Mouse (Mus musculus): Measurements from ENCODE around the gene Qtrt1. TPM values are rescaled to one million over a fixed set of nuclear protein-coding genes. Genes with fewer than 3 reads are reported as not detected.

Gene Qtrt1
- polyA plus RNA-seq, 1 experiment, result 20.7 TPM

DNA sequence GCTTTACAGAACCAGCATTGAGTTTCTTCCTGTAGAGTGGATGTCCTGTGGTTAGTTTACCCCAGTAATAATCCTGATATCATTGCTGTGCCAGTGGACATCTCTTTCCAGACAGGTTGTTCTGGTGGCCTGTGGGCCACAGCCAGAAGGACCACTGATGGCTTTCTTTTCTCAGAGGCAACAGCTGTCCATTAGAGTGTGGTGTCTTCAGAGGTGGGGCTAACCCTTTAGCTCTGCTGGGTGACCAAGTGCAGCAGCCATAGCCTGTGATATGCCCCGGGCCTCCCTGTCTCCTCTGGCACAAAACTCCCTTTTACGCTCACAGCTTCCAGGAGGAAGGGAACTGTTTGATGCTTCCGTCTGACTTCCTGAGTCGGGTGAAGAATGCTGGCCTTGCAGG is 32.9 kb downstream of the Qtrt1 start:
- H3K4me3 ChIP-seq (replicated peaks), result no peak overlapping the region
- H3K9me3 ChIP-seq, result no peaks in the 10 kb centered on the region
- no peaks in the 10 kb centered on the region for H3K27me3 ChIP-seq (replicated peaks)
- no peak for TF ChIP-seq FLI1 (IDR thresholded peaks at IDR 0.05; ENCODE audit: low read length)
- TF ChIP-seq GATA1 (IDR thresholded peaks at IDR 0.05; ENCODE audit: borderline replicate concordance, low read length), result no peak
- H3K4me1 ChIP-seq, result peaks cover 90% of the 10 kb centered on the region
- H3K36me3 ChIP-seq (replicated peaks; ENCODE audit: low read length), result peaks cover 96% of the 10 kb centered on the region

GRCm38 (mm10) chr9:21445081-21445744 is 33.6 kb downstream of the Qtrt1 start:
- peaks cover 97% of the 10 kb centered on the region for H3K36me3 ChIP-seq (replicated peaks; ENCODE audit: low read length)
- H3K27me3 ChIP-seq (replicated peaks), result no peaks in the 10 kb centered on the region
- H3K9me3 ChIP-seq, result no peaks in the 10 kb centered on the region
- no peak overlapping the region for H3K4me3 ChIP-seq (replicated peaks)
- peaks cover 90% of the 10 kb centered on the region for H3K4me1 ChIP-seq
- TF ChIP-seq FLI1 (IDR thresholded peaks at IDR 0.05; ENCODE audit: low read length), result no peak
- TF ChIP-seq GATA1 (IDR thresholded peaks at IDR 0.05; ENCODE audit: borderline replicate concordance, low read length), result no peak

- H3K27me3 ChIP-seq (replicated peaks), result no peaks in the 10 kb centered on the region
- H3K36me3 ChIP-seq (replicated peaks; ENCODE audit: low read length), result peaks cover 86% of the 10 kb centered on the region
- no peaks in the 10 kb centered on the region for H3K9me3 ChIP-seq
- H3K4me3 ChIP-seq (replicated peaks), result peak overlapping the region; percentile 51
- no peak for TF ChIP-seq FLI1 (IDR thresholded peaks at IDR 0.05; ENCODE audit: low read length)
- TF ChIP-seq GATA1 (IDR thresholded peaks at IDR 0.05; ENCODE audit: borderline replicate concordance, low read length), result no peak
- peaks cover 92% of the 10 kb centered on the region for H3K4me1 ChIP-seq
These were observed 36.1 kb downstream of the Qtrt1 start for GRCm38 (mm10) chr9:21447778-21448177.

- Histone ChIP-seq H3K4me3 (replicated peaks) (peak overlapping the region; percentile 60), H3K9me3 (no peaks in the 10 kb centered on the region), H3K27me3 (replicated peaks) (no peaks in the 10 kb centered on the region), H3K36me3 (replicated peaks; ENCODE audit: low read length) (peaks cover 78% of the 10 kb centered on the region), H3K4me1 (peaks cover 96% of the 10 kb centered on the region)
- TF ChIP-seq GATA1 (IDR thresholded peaks at IDR 0.05; ENCODE audit: borderline replicate concordance, low read length) (no peak), FLI1 (IDR thresholded peaks at IDR 0.05; ENCODE audit: low read length) (no peak)
These were observed 38.1 kb downstream of the Qtrt1 start for GRCm38 (mm10) chr9:21449710-21450109.

- Histone ChIP-seq H3K9me3 (no peaks in the 10 kb centered on the region), H3K36me3 (replicated peaks; ENCODE audit: low read length) (peaks cover 78% of the 10 kb centered on the region), H3K4me1 (peaks cover 100% of the 10 kb centered on the region), H3K27me3 (replicated peaks) (no peaks in the 10 kb centered on the region), H3K4me3 (replicated peaks) (no peak overlapping the region)
- TF ChIP-seq GATA1 (IDR thresholded peaks at IDR 0.05; ENCODE audit: borderline replicate concordance, low read length) (no peak), FLI1 (IDR thresholded peaks at IDR 0.05; ENCODE audit: low read length) (no peak)
These were observed 38.6 kb downstream of the Qtrt1 start for GRCm38 (mm10) chr9:21450270-21450669.

DNA sequence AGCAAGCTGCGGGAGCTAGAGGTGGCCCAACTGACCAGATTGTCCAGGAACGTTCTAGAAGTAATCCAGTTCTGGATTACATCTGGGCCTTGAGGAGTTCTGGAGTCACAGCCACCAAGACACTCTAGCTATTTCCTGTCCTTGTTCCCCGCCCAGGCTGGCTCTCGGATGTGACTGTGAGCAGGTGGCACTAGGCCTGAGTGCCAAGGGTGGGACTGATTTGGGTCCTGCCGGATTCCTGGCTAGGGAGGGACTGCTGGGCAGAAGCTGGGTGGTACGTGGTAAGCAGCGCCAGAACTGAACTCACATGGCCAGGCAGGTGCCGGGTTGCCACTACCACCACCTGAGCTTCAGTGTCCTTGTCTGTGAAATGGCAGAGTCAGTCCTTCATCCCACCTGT is 39.8 kb downstream of the Qtrt1 start:
- H3K36me3 ChIP-seq (replicated peaks; ENCODE audit: low read length), result peaks cover 76% of the 10 kb centered on the region
- H3K4me1 ChIP-seq, result peaks cover 100% of the 10 kb centered on the region
- H3K9me3 ChIP-seq, result no peaks in the 10 kb centered on the region
- no peaks in the 10 kb centered on the region for H3K27me3 ChIP-seq (replicated peaks)
- TF ChIP-seq FLI1 (IDR thresholded peaks at IDR 0.05; ENCODE audit: low read length), result no peak
- peak overlapping the region; percentile 85 for H3K4me3 ChIP-seq (replicated peaks)

DNA sequence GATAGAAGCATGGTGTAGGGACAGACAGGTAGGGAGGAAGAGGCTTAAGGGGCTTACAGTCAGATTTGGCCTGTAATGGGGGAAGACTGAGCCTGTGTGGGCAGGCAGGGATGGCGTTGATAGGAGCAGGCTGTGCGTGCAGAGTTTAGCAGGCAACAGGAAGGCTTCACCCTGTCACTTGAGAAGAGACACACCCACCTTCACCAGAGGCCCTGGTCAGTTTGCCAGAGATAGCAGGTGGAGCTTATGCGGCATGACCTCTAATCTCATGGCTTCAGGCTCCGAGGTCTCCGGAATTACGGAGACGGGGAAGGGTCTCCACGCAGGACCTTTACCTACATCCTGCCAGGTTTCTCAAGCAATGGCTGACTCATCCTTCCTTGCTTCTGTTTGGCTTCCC is 40.2 kb downstream of the Qtrt1 start:
- peaks cover 71% of the 10 kb centered on the region for H3K36me3 ChIP-seq (replicated peaks; ENCODE audit: low read length)
- H3K4me3 ChIP-seq (replicated peaks), result peak overlapping the region; percentile 85
- TF ChIP-seq GATA1 (IDR thresholded peaks at IDR 0.05; ENCODE audit: borderline replicate concordance, low read length) (no peak), FLI1 (IDR thresholded peaks at IDR 0.05; ENCODE audit: low read length) (no peak)
- H3K4me1 ChIP-seq, result peaks cover 100% of the 10 kb centered on the region
- no peaks in the 10 kb centered on the region for H3K27me3 ChIP-seq (replicated peaks)
- H3K9me3 ChIP-seq, result no peaks in the 10 kb centered on the region

DNA sequence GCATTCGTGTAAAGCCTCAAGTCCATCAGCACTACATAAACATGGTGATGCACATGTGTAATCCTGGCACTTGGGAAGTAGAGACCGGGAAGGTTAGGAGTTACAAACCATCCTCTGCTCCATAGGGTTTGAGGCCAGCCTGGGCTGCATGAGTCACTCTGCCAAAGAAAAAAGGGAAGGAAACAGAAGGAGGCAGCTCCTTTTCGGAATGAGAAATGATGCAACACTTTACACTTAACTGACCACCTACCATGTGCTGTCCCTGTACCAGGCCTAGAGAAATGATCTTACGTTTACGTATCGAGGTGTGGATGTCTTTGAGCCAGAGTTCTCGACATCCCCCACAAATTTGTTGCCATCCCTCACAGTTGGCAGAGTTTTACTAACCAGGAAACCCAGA is 41.4 kb downstream of the Qtrt1 start:
- peak overlapping the region; percentile 67 for H3K4me3 ChIP-seq (replicated peaks)
- H3K4me1 ChIP-seq, result peaks cover 100% of the 10 kb centered on the region
- TF ChIP-seq FLI1 (IDR thresholded peaks at IDR 0.05; ENCODE audit: low read length) (no peak), GATA1 (IDR thresholded peaks at IDR 0.05; ENCODE audit: borderline replicate concordance, low read length) (no peak)
- no peaks in the 10 kb centered on the region for H3K9me3 ChIP-seq
- no peaks in the 10 kb centered on the region for H3K27me3 ChIP-seq (replicated peaks)
- H3K36me3 ChIP-seq (replicated peaks; ENCODE audit: low read length), result peaks cover 66% of the 10 kb centered on the region

DNA sequence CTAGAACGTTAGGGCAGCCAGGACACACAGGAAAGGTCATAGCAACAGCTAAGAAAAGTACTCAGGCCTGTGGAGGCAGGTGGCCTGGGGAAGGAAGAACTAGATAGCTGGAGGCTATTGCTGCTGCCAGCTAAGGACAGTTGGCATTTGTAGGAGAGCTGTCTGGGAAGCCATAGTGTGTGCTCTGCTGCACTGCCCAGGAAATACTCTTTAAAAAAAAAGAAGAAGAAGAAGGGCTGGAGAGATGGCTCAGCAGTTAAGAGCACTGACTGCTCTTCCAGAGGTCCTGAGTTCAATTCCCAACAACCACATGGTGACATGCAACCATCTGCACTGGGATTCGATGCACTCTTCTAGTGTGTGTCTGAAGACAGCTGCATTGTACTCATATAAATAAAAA is 41.8 kb downstream of the Qtrt1 start:
- Histone ChIP-seq H3K4me3 (replicated peaks) (peak overlapping the region; percentile 67), H3K27me3 (replicated peaks) (no peaks in the 10 kb centered on the region), H3K9me3 (no peaks in the 10 kb centered on the region), H3K4me1 (peaks cover 100% of the 10 kb centered on the region), H3K36me3 (replicated peaks; ENCODE audit: low read length) (peaks cover 66% of the 10 kb centered on the region)
- TF ChIP-seq GATA1 (IDR thresholded peaks at IDR 0.05; ENCODE audit: borderline replicate concordance, low read length) (no peak), FLI1 (IDR thresholded peaks at IDR 0.05; ENCODE audit: low read length) (no peak)

- Histone ChIP-seq H3K4me3 (replicated peaks) (peak overlapping the region; percentile 56), H3K36me3 (replicated peaks; ENCODE audit: low read length) (peaks cover 66% of the 10 kb centered on the region), H3K9me3 (no peaks in the 10 kb centered on the region), H3K4me1 (peaks cover 100% of the 10 kb centered on the region), H3K27me3 (replicated peaks) (no peaks in the 10 kb centered on the region)
- no peak for TF ChIP-seq GATA1 (IDR thresholded peaks at IDR 0.05; ENCODE audit: borderline replicate concordance, low read length)
- no peak for TF ChIP-seq FLI1 (IDR thresholded peaks at IDR 0.05; ENCODE audit: low read length)
These were observed 42.9 kb downstream of the Qtrt1 start for GRCm38 (mm10) chr9:21454556-21454955.
